ENCODE assay signal across 27 mouse cellular contexts in the genomic region with DNA sequence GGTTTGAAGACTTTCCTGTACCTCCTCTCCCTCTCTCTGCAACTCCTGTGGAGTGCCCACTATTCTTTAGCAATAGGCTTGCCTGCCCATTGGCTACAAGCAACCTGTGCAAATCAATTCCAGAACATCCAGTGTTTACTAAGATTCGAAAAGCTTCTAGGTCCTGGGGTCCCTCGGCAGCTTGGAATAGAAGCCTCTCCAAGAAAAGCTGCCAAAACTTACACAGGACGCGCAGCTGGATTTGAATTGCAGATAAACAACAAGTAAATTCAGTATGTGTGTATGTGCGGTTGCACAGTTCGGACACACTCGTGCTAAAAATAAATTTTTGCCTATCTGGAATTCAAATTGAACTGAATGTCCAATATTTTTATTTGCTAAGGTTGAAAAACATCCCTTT. TPM values are rescaled to one million over a fixed set of nuclear protein-coding genes. Genes with fewer than 3 reads are reported as not detected.
DNase-seq lines count a peak whose midpoint lies in the region; ATAC-seq and TF ChIP-seq lines count a peak whose summit lies in the region.
"Had no signal": no experiment of that assay in that cellular context is flagged by ENCODE, and none has a peak within 500 bp of the region (broad histone marks: within the 10 kb centered on the region; RNA-seq: fewer than 3 reads in every experiment).

No protein-coding gene starts in this region.

- no peak overlapping the region for H3K4me3 ChIP-seq in embryonic facial prominence, embryonic 14.5 days (ENCODE audit: low read depth, low read length)
- H3K4me3 ChIP-seq in embryonic facial prominence, embryonic 10.5 days: no peak overlapping the region
- H3K4me3 ChIP-seq in kidney, postnatal 0 days (replicated peaks; ENCODE audit: low read depth, low read length): no peak overlapping the region
- no peak overlapping the region for H3K4me3 ChIP-seq in lung, embryonic 14.5 days (ENCODE audit: low read depth, low read length)
- H3K4me3 ChIP-seq: embryonic facial prominence, embryonic 13.5 days; forebrain, embryonic 13.5 days; forebrain, embryonic 15.5 days had no signal

- H3K4me1 ChIP-seq in embryonic facial prominence, embryonic 14.5 days (ENCODE audit: control insufficient read depth, insufficient read depth, low read length): 0 out of 2 replicates have a peak, but pooled peaks cover 4% of the 10 kb centered on the region
- H3K4me1 ChIP-seq in embryonic facial prominence, embryonic 10.5 days: no peaks in the 10 kb centered on the region
- H3K4me1 ChIP-seq in kidney, postnatal 0 days (replicated peaks; ENCODE audit: insufficient read depth, low read length): no peaks in the 10 kb centered on the region
- H3K4me1 ChIP-seq in lung, embryonic 14.5 days (ENCODE audit: insufficient read depth): no peaks in the 10 kb centered on the region
- H3K4me1 ChIP-seq: forebrain, embryonic 13.5 days; forebrain, embryonic 15.5 days had no signal

- H3K36me3 ChIP-seq in embryonic facial prominence, embryonic 14.5 days (ENCODE audit: control insufficient read depth, insufficient read depth, low read length): no peaks in the 10 kb centered on the region
- no peaks in the 10 kb centered on the region for H3K36me3 ChIP-seq in embryonic facial prominence, embryonic 10.5 days (replicated peaks)
- no peaks in the 10 kb centered on the region for H3K36me3 ChIP-seq in kidney, postnatal 0 days (ENCODE audit: insufficient read depth, low read length)
- H3K36me3 ChIP-seq in lung, embryonic 14.5 days (ENCODE audit: insufficient read depth): no peaks in the 10 kb centered on the region
- H3K36me3 ChIP-seq: embryonic facial prominence, embryonic 13.5 days; forebrain, embryonic 15.5 days; G1E had no signal

- no peak for TF ChIP-seq CTCF in kidney, postnatal 0 days (IDR thresholded peaks at IDR 0.05; ENCODE audit: low read depth)
- TF ChIP-seq CTCF in lung, embryonic 14.5 days (IDR thresholded peaks at IDR 0.05; ENCODE audit: low read depth): no peak

- WGBS in embryonic facial prominence, embryonic 14.5 days: 61% methylated on average over 7 of the region's 7 CpGs
- 91% methylated on average over 7 of the region's 7 CpGs for WGBS in embryonic facial prominence, embryonic 10.5 days
- 70% methylated on average over 7 of the region's 7 CpGs for WGBS in kidney, postnatal 0 days
- 60% methylated on average over 7 of the region's 7 CpGs for WGBS in lung, embryonic 14.5 days

- peak; percentile 69 for DNase-seq in embryonic facial prominence, embryonic 14.5 days (ENCODE audit: low spot score)
- DNase-seq in embryonic facial prominence, embryonic 10.5 days (ENCODE audit: low spot score): no peak
- DNase-seq in heart, adult 11 months: peak; percentile 80
- DNase-seq in heart, adult 8-10 months (ENCODE audit: low spot score): no peak
- peak; percentile 5 for DNase-seq in kidney, postnatal 0 days (ENCODE audit: low spot score)
- DNase-seq in kidney, postnatal 36 days: no peak
- DNase-seq in lung, embryonic 14.5 days: peak; percentile 31
- no peak for DNase-seq in lung, postnatal 14 days
- DNase-seq: adrenal gland, adult 8-10 months; adrenal gland, postnatal 14 days; adrenal gland, postnatal 36 days; B cell, adult 2 months; cerebellum, adult 11-12 months; cerebellum, adult 2 months; cerebellum, adult 9-10 months; cerebellum, postnatal 10 days; cerebellum, postnatal 25 days had no signal

- no peak overlapping the region for H3K27ac ChIP-seq in embryonic facial prominence, embryonic 14.5 days (replicated peaks; ENCODE audit: low read depth, low read length)
- H3K27ac ChIP-seq in embryonic facial prominence, embryonic 10.5 days (replicated peaks): no peak overlapping the region
- H3K27ac ChIP-seq in kidney, postnatal 0 days: no peak overlapping the region
- H3K27ac ChIP-seq in lung, embryonic 14.5 days (ENCODE audit: low read depth): no peak overlapping the region
- H3K27ac ChIP-seq: embryonic facial prominence, embryonic 13.5 days; forebrain, embryonic 13.5 days; forebrain, embryonic 15.5 days had no signal

- H3K9ac ChIP-seq in embryonic facial prominence, embryonic 14.5 days (ENCODE audit: low read depth, low read length): no peak overlapping the region
- H3K9ac ChIP-seq in kidney, postnatal 0 days (ENCODE audit: low read depth, low read length): no peak overlapping the region
- no peak overlapping the region for H3K9ac ChIP-seq in lung, embryonic 14.5 days
- H3K9ac ChIP-seq: embryonic facial prominence, embryonic 13.5 days; forebrain, embryonic 13.5 days; forebrain, embryonic 15.5 days had no signal

- ATAC-seq in embryonic facial prominence, embryonic 14.5 days (ENCODE audit: low read depth): no peak
- ATAC-seq in kidney, postnatal 0 days (replicated peaks; ENCODE audit: low FRiP score, low read depth): no peak
- no peak for ATAC-seq in lung, embryonic 14.5 days (ENCODE audit: insufficient read depth)
- ATAC-seq: activated CD4-positive, CD25-positive, alpha-beta regulatory T cell, adult 4 months; CD4-positive, CD25-positive, alpha-beta regulatory T cell, adult 4 months; forebrain, embryonic 13.5 days; forebrain, embryonic 15.5 days; Patski had no signal

- H3K4me2 ChIP-seq in embryonic facial prominence, embryonic 14.5 days (ENCODE audit: low read depth, low read length): no peak overlapping the region
- no peak overlapping the region for H3K4me2 ChIP-seq in kidney, postnatal 0 days (ENCODE audit: low read length)
- H3K4me2 ChIP-seq in lung, embryonic 14.5 days: no peak overlapping the region
- H3K4me2 ChIP-seq: embryonic facial prominence, embryonic 13.5 days; forebrain, embryonic 13.5 days; forebrain, embryonic 15.5 days had no signal

- no peaks in the 10 kb centered on the region for H3K27me3 ChIP-seq in embryonic facial prominence, embryonic 14.5 days (replicated peaks; ENCODE audit: control insufficient read depth, insufficient read depth, low read length)
- H3K27me3 ChIP-seq in embryonic facial prominence, embryonic 10.5 days (replicated peaks; ENCODE audit: low read depth, poor library complexity, severe bottlenecking): no peaks in the 10 kb centered on the region
- H3K27me3 ChIP-seq in kidney, postnatal 0 days (ENCODE audit: insufficient read depth, low read length): no peaks in the 10 kb centered on the region
- H3K27me3 ChIP-seq in lung, embryonic 14.5 days (ENCODE audit: insufficient read depth, low read length): no peaks in the 10 kb centered on the region
- H3K27me3 ChIP-seq: CH12.LX; embryonic facial prominence, embryonic 13.5 days; forebrain, embryonic 13.5 days; forebrain, embryonic 15.5 days had no signal

- no peaks in the 10 kb centered on the region for H3K9me3 ChIP-seq in embryonic facial prominence, embryonic 14.5 days (ENCODE audit: control insufficient read depth, low read length)
- no peaks in the 10 kb centered on the region for H3K9me3 ChIP-seq in embryonic facial prominence, embryonic 10.5 days
- H3K9me3 ChIP-seq in kidney, postnatal 0 days (replicated peaks; ENCODE audit: low read length): no peaks in the 10 kb centered on the region
- H3K9me3 ChIP-seq in lung, embryonic 14.5 days (ENCODE audit: low read depth, low read length): no peaks in the 10 kb centered on the region
- H3K9me3 ChIP-seq: embryonic facial prominence, embryonic 13.5 days; forebrain, embryonic 13.5 days; forebrain, embryonic 15.5 days had no signal

RNA-seq across cellular contexts. Expression of a gene that starts 38.2 kb away (rescaled TPM):
- 11.4 and 52.2 TPM in 2 replicates for polyA plus RNA-seq in embryonic facial prominence, embryonic 14.5 days (2014; fragmentation: Nextera tagmentation; extraction: Ambion mirVana)
- 1.2 and 2.1 TPM in 2 replicates for polyA plus RNA-seq in embryonic facial prominence, embryonic 10.5 days (2016; fragmentation: Nextera tagmentation; extraction: Ambion mirVana)
- total RNA-seq in heart, adult 8-10 months (2022): not detected
- polyA plus RNA-seq in kidney, postnatal 0 days (2015; fragmentation: Nextera tagmentation; extraction: Ambion mirVana): 0.98 and 2.0 TPM in 2 replicates
- polyA plus RNA-seq in lung, embryonic 14.5 days (2014; fragmentation: Nextera tagmentation; extraction: Ambion mirVana): 1.3 and 2.2 TPM in 2 replicates
- total RNA-seq: adrenal gland, adult 18-20 months; adrenal gland, postnatal 14 days; adrenal gland, postnatal 36 days; CH12.LX; G1E had no signal
- polyA plus RNA-seq: activated CD4-positive, CD25-positive, alpha-beta regulatory T cell, adult 4 months; CD4-positive, CD25-positive, alpha-beta regulatory T cell, adult 4 months; embryonic facial prominence, embryonic 11.5 days; embryonic facial prominence, embryonic 13.5 days; G1E had no signal

Comparison
In these comparisons a context has a peak if more than half of its experiments do, and no peak if none do; other contexts are left out.
1. DNase-seq: peak in embryonic facial prominence, embryonic 14.5 days (single experiment), heart, adult 11 months (single experiment), kidney, postnatal 0 days (single experiment) and lung, embryonic 14.5 days (single experiment); none in embryonic facial prominence, embryonic 10.5 days (single experiment), heart, adult 8-10 months (single experiment), kidney, postnatal 36 days (0 of 2) and lung, postnatal 14 days (single experiment).